Mouse (Mus musculus): ENCODE measurements at regions not wholly inside any gene's neighbourhood (a gene's known extent, or its start where the extent isn't known, plus 50 kb on each side); places are given as distances from the start of the nearest gene placed in this dataset.
A peak's percentile ranks its signal among the peaks of the same experiment; 100 is the strongest.

DNA sequence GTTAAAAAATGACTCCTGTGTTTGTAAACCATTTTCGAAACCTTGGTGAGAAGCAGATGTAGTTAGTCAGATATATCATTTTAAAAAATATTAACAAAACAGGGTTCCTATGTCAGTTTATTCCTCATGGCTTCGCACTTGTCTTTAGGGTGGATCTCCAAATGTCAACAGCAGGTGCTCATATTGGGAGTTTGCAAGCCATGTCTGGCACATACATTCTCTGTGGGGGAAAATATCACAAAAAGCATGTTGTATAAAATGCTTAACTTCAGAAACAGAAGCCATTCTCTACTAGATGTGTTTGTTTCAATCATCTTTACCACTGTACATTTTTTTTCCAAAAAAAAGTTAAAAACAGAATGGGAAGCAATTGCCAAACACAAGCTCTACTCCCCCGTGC is 534.7 kb upstream of the Zic4 start:
- DNase-seq (ENCODE audit: low read depth, low spot score), result no peak

DNA sequence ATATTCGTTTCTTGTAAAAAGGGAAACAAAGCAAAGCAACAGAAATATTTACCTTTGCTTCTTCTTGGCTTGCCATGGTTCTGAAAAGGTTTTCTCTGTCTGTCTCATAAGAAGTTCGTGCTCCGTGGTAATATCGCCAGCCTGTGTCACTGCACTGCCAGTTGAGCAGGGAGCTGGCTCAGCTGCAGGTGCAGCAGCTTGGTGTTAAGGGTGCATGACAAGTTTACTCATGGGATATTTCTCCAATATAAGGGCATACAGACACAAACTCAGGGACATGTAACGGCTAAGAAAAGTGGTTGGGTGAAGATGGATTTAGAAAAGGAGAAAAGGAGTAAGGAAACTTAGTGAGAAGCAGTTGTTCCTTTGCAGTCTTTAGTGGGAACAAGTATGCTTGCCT is 533.5 kb upstream of the Zic4 start:
- no peak for DNase-seq (ENCODE audit: low read depth, low spot score)

- DNase-seq (ENCODE audit: low read depth, low spot score), result no peak
Measured at GRCm38 (mm10) chr9:90830704-90831103, 531.5 kb upstream of the Zic4 start.

DNA sequence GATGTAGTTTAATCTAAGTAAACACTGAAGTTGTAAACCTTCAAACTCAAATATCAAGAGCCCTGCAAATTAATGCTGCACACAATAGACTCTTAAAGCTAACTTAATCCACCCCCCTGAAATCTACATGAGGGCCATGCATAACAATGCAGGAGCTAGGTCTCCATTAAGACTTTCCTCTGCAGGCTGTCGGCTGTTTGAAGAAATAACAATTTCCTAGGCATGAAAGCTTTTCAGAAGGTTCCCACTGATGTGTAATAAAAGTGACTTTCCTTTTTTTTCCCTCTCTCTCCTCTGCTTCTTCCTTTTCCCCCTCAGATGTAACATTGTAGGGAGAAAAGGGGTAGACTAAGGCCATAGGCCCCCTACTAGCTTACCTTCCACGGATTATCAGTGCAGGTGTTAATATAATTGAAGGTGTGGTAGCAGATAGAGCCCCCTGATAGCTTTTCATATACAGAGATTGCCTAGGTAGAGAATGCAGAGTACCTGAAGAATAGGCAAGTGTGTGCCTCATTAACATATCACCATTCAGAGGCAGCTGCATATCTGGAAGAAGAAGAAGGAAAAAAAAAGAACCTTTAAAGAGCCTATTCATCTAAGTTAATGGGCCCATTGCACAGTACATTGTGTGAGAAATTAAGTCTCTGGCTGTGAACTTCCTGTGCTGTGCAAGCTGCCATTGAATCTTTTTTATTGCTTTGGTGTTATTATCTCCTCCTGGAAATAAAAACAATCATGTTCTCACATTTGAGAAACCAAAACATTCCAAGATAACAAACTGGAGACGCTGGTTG is 528.3 kb upstream of the Zic4 start:
- peak; percentile 57 for DNase-seq (ENCODE audit: low read depth, low spot score)

GRCm38 (mm10) chr9:90838184-90838926 is 523.9 kb upstream of the Zic4 start:
- no peak for DNase-seq (ENCODE audit: low read depth, low spot score)

- no peak for DNase-seq (ENCODE audit: low read depth, low spot score)
Measured at GRCm38 (mm10) chr9:90851044-90851443, 511.2 kb upstream of the Zic4 start.

DNA sequence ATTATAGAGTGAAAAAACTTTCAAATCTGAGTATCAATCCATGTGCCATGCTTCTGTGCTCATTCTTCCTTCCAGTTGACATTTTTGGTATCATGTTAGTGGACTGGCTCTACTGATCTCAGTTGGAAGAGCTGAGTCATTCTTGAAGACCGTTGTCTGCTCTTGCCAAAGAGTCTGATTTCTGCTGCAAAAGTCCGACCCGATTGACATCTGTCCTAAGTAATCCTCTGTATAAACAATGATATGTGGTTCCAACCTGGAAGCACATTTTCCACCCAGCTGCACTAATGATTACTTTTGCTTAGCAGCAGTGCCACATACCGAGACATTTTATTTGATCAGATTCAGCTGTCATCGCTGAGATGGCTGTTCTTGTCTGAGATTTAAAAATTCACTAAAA is 490.6 kb upstream of the Zic4 start:
- DNase-seq (ENCODE audit: low read depth, low spot score), result no peak

GRCm38 (mm10) chr9:90884467-90884866 is 477.7 kb upstream of the Zic4 start:
- no peak for DNase-seq (ENCODE audit: low read depth, low spot score)

DNA sequence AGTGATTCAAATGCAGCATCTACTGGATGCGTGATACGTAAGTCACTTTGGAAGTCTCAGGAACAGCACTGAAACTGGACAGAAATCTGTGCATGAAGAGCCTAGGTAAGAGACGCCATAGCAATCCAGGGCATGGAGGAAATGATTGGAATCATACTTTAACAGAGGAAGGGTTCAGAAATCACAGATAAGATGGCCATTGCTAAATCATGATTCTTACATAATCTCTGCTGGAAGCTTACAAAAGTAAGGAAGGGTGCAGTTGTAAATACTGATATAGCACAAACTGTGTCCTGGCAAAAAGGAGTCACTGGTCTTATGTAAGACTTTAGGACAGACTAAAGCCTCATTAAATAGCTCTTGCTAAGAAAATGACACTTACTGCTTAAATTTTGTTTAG is 474.8 kb upstream of the Zic4 start:
- no peak for DNase-seq (ENCODE audit: low read depth, low spot score)

- no peak for DNase-seq (ENCODE audit: low read depth, low spot score)
Measured at GRCm38 (mm10) chr9:90890801-90891200, 471.4 kb upstream of the Zic4 start.

DNA sequence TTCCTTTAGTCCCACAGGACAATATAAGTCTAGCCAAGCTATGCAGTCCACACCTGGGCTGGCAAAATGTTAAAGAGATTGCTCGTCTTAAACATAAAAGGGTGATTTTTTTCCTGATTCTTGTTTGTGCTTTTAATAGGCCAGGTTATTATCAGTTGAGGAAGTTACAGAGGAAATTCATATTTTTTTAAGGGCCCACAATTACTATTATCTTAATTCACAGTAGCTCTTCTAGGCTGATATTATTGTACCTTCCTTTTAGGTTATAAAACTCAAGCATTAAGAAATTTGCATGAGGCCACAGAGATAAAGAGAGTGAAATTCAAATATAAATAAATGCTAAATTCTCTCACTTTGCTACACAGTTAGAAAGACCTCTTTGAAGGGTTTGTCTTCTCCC is 469.4 kb upstream of the Zic4 start:
- no peak for DNase-seq (ENCODE audit: low read depth, low spot score)

DNA sequence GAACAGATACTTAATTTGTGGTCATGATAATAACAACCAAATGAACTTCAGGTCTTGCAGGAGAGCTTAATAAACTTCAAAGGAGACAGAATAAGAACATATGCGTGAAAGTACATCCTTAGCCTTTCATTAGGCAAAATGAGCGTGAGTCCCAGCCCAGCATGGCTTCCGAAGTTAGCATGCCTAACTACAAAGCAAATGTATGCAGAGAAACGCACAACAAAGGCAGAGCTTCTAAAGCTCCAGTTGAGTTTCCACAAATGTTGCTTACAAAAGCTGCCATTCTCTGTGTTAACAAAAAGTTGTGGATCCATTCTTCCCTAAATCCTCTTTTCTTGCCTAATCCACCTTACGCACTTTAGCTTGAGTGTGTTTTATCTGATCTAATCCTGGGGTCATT is 458.7 kb upstream of the Zic4 start:
- peak; percentile 14 for DNase-seq (ENCODE audit: low read depth, low spot score)

DNA sequence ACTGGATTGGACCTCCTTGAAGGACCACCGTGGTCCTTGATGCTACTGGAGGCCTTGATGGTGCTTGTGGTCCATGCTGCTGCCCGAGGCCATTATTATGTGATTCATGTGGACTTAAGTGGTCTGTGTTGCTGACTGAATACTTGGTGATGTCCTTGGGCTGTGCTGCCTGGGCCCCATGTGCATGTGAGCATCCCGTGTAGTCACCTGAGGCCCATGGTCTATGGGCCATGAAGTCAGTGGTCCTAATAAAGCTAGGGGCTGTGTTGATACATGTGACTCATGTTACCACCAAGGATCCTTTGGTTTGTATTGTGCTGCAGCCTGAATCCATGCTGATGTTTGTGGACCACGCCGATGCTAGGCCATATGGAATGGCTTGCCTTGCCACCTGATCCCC is 456.1 kb upstream of the Zic4 start:
- DNase-seq (ENCODE audit: low read depth, low spot score), result no peak

- no peak for DNase-seq (ENCODE audit: low read depth, low spot score)
Measured at GRCm38 (mm10) chr9:90906684-90907083, 455.5 kb upstream of the Zic4 start.

DNA sequence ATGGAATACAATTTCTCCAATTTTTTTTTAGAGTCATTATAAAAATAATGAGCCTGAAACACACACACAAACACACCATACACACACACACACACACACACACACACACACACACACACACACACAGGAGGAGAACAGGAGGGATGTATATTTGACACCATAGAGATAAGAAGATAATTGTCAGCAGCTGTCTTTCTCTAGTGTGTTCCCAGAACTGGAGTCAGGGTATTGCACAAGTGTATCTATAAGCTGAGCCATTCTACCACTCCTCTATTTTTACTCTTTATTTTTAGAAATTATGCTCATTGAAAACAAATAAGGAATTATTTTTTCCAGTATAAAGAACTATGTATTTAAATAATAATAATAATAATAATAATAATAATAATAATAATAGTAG is 407.6 kb upstream of the Zic4 start:
- DNase-seq (ENCODE audit: low read depth, low spot score), result no peak

DNA sequence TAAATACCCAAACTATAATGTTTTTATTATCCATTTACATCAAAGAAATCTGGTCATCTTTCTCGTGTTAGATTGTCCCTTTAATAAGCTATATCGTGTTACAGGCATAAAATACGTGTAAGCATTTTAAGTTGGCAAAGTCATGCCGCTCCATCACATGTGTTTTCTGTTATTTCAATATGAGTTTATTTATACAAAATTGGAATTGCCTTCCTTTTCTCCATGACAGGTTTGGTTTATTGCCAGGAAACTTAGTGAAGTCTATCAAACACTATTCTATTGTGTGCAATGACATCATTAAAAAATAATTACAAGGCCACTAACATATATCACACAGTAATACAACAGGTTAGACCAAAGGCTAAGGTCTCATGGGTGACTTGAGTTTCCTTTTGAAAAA is 400.8 kb upstream of the Zic4 start:
- DNase-seq (ENCODE audit: low read depth, low spot score), result no peak

GRCm38 (mm10) chr9:90964043-90964442 is 398.2 kb upstream of the Zic4 start:
- DNase-seq (ENCODE audit: low read depth, low spot score), result no peak

DNA sequence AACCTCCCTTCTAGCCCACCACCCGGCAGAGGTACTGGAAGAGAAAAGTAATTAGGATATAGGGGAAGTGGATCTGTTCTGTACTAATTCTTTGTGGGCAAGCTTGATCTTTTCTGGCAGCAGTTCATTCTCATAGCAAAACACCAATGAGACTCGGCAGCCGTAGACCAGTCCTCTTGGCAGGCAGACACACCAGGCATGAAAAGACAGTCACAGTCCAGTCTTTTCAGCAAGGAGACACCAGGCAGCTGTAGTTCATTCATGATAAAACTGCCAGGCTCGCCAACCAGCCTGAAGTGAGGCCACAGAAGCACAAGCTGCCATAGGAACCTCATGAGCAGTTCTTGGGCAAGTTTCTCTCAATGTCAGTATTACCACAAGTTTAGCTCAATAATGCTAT is 383.5 kb upstream of the Zic4 start:
- DNase-seq (ENCODE audit: low read depth, low spot score), result no peak

- DNase-seq (ENCODE audit: low read depth, low spot score), result no peak
Measured at GRCm38 (mm10) chr9:90980023-90980802, 382.0 kb upstream of the Zic4 start.

GRCm38 (mm10) chr9:90999178-90999577 is 363.0 kb upstream of the Zic4 start:
- no peak for DNase-seq (ENCODE audit: low read depth, low spot score)

- no peak for DNase-seq (ENCODE audit: low read depth, low spot score)
Measured at GRCm38 (mm10) chr9:91004214-91004613, 358.0 kb upstream of the Zic4 start.

GRCm38 (mm10) chr9:91040546-91040945 is 321.7 kb upstream of the Zic4 start:
- no peak for DNase-seq (ENCODE audit: low read depth, low spot score)
